Mouse (Mus musculus): ENCODE measurements at regions not wholly inside any gene's neighbourhood (a gene's known extent, or its start where the extent isn't known, plus 50 kb on each side); places are given as distances from the start of the nearest gene placed in this dataset.
"Not testable (repeated sequence)": the region's sequence is repeated elsewhere in the genome, so short reads cannot be mapped to it uniquely, and the experiment has no call there.

GRCm38 (mm10) chrX:18727940-18728710 is 266.9 kb upstream of the 4930578C19Rik start:
- Histone ChIP-seq H3K4me3 (ENCODE audit: low read length) (no peak overlapping the region), H3K36me3 (ENCODE audit: insufficient read depth, low read length) (no peaks in the 10 kb centered on the region), H3K4me1 (ENCODE audit: insufficient read depth, low read length) (no peaks in the 10 kb centered on the region), H3K4me2 (ENCODE audit: low read depth, low read length) (no peak overlapping the region), H3K9ac (replicated peaks; ENCODE audit: low read length) (no peak overlapping the region), H3K27me3 (ENCODE audit: insufficient read depth, low read length) (no peaks in the 10 kb centered on the region), H3K27ac (no peak overlapping the region), H3K9me3 (ENCODE audit: low read length) (no peaks in the 10 kb centered on the region)
- WGBS = 62% methylated on average over 5 of the region's 5 CpGs
- TF ChIP-seq CTCF (IDR thresholded peaks at IDR 0.05; ENCODE audit: low read depth) = no peak
- DNase-seq (ENCODE audit: low spot score) = no peak
- ATAC-seq = no peak

- Histone ChIP-seq H3K4me2 (ENCODE audit: low read depth, low read length) (no peak overlapping the region), H3K9ac (replicated peaks; ENCODE audit: low read length) (no peak overlapping the region), H3K36me3 (ENCODE audit: insufficient read depth, low read length) (no peaks in the 10 kb centered on the region), H3K27ac (no peak overlapping the region), H3K4me1 (ENCODE audit: insufficient read depth, low read length) (no peaks in the 10 kb centered on the region), H3K9me3 (ENCODE audit: low read length) (no peaks in the 10 kb centered on the region), H3K4me3 (ENCODE audit: low read length) (no peak overlapping the region), H3K27me3 (ENCODE audit: insufficient read depth, low read length) (no peaks in the 10 kb centered on the region)
- ATAC-seq = no peak
- peak; percentile 35 for DNase-seq (ENCODE audit: low spot score)
- peak; percentile 34 for TF ChIP-seq CTCF (IDR thresholded peaks at IDR 0.05; ENCODE audit: low read depth)
- 56% methylated on average over 1 of the region's 1 CpGs for WGBS
Observed at GRCm38 (mm10) chrX:18687216-18687615, 226.0 kb upstream of the 4930578C19Rik start.

GRCm38 (mm10) chrX:18667251-18667650 is 206.1 kb upstream of the 4930578C19Rik start:
- H3K27me3 ChIP-seq (ENCODE audit: insufficient read depth, low read length); H3K36me3 ChIP-seq (ENCODE audit: insufficient read depth, low read length); H3K4me2 ChIP-seq (ENCODE audit: low read depth, low read length); H3K4me3 ChIP-seq (ENCODE audit: low read length); H3K4me1 ChIP-seq (ENCODE audit: insufficient read depth, low read length); H3K27ac ChIP-seq; ATAC-seq; DNase-seq (ENCODE audit: low spot score); H3K9me3 ChIP-seq (ENCODE audit: low read length); H3K9ac ChIP-seq (replicated peaks; ENCODE audit: low read length): not testable (repeated sequence)
- 97% methylated on average over 2 of the region's 2 CpGs for WGBS

GRCm38 (mm10) chrX:18663101-18663500 is 201.9 kb upstream of the 4930578C19Rik start:
- Histone ChIP-seq H3K4me3 (ENCODE audit: low read length) (no peak overlapping the region), H3K9me3 (ENCODE audit: low read length) (no peaks in the 10 kb centered on the region), H3K9ac (replicated peaks; ENCODE audit: low read length) (no peak overlapping the region), H3K27me3 (ENCODE audit: insufficient read depth, low read length) (no peaks in the 10 kb centered on the region), H3K4me2 (ENCODE audit: low read depth, low read length) (no peak overlapping the region), H3K4me1 (ENCODE audit: insufficient read depth, low read length) (no peaks in the 10 kb centered on the region), H3K27ac (no peak overlapping the region), H3K36me3 (ENCODE audit: insufficient read depth, low read length) (no peaks in the 10 kb centered on the region)
- 57% methylated on average over 1 of the region's 1 CpGs for WGBS
- no peak for TF ChIP-seq CTCF (IDR thresholded peaks at IDR 0.05; ENCODE audit: low read depth)
- DNase-seq (ENCODE audit: low spot score) = no peak
- ATAC-seq = no peak

GRCm38 (mm10) chrX:18618581-18618980 is 157.4 kb upstream of the 4930578C19Rik start:
- WGBS = 88% methylated on average over 2 of the region's 2 CpGs
- no peak for ATAC-seq

More at GRCm38 (mm10) chrX:18618581-18618980, 157.4 kb upstream of the 4930578C19Rik start:
- Histone ChIP-seq H3K9me3 (ENCODE audit: low read length) (no peaks in the 10 kb centered on the region), H3K4me3 (ENCODE audit: low read length) (no peak overlapping the region), H3K4me1 (ENCODE audit: insufficient read depth, low read length) (no peaks in the 10 kb centered on the region), H3K9ac (replicated peaks; ENCODE audit: low read length) (no peak overlapping the region), H3K36me3 (ENCODE audit: insufficient read depth, low read length) (no peaks in the 10 kb centered on the region), H3K4me2 (ENCODE audit: low read depth, low read length) (no peak overlapping the region), H3K27ac (no peak overlapping the region), H3K27me3 (ENCODE audit: insufficient read depth, low read length) (no peaks in the 10 kb centered on the region)
- no peak for TF ChIP-seq CTCF (IDR thresholded peaks at IDR 0.05; ENCODE audit: low read depth)
- DNase-seq (ENCODE audit: low spot score) = no peak
